Mouse (Mus musculus) CH12.LX (cell line): ENCODE results near the gene Utp14a. TPM values are rescaled to one million over a fixed set of nuclear protein-coding genes. Genes with fewer than 3 reads are reported as not detected.

ENCODE experiments used
- DNase-seq: peaks from one replicate; pipeline ENCODE4 v3.0.0-alpha.2; 2013; ENCODE audit errors: extremely low read depth
- H3K27ac ChIP-seq: 2 replicates; pipeline ENCODE4 v1.5.1; 2012; ENCODE audit warnings: low read depth, mild to moderate bottlenecking, control low read depth, moderate library complexity; ENCODE audit not compliant: insufficient read depth
- H3K27me3 ChIP-seq: replicated peaks from 2 replicates; pipeline ENCODE3; 2012; ENCODE audit warnings: inconsistent platforms
- H3K36me3 ChIP-seq, 2 experiments: replicated peaks in 1 of 2; 2 replicates each; pipeline versions ENCODE3 to v1.6.1; 2012; ENCODE audit warnings: inconsistent platforms in 1 of 2, low read length in 1 of 2, mild to moderate bottlenecking in 1 of 2, mixed read lengths in 1 of 2, moderate library complexity in 1 of 2; ENCODE audit not compliant: control insufficient read depth in 1 of 2, insufficient read depth in 1 of 2
- H3K4me1 ChIP-seq, 2 experiments: 2 replicates each; pipeline ENCODE4 v1.6.1; 2012; ENCODE audit warnings: inconsistent platforms in 1 of 2, moderate library complexity in 1 of 2; ENCODE audit not compliant: insufficient read depth in 2 of 2, control insufficient read depth in 1 of 2
- H3K4me2 ChIP-seq: 2 replicates; pipeline ENCODE4 v1.6.1; 2012; ENCODE audit warnings: low read depth, mild to moderate bottlenecking, control low read depth; ENCODE audit not compliant: poor library complexity, insufficient read depth, severe bottlenecking
- H3K4me3 ChIP-seq, 3 experiments: fragments of 150-350 bp in 1 of 3; sonication (generic) in 1 of 3; replicated peaks in 1 of 3; 2 replicates each; pipeline versions ENCODE3 to v1.5.1; 2011 to 2012; ENCODE audit warnings: low read depth in 2 of 3, low read length in 2 of 3, mild to moderate bottlenecking in 2 of 3, moderate library complexity in 2 of 3, control low read depth in 1 of 3, improper control_type of control experiment in 1 of 3, inconsistent platforms in 1 of 3, mixed read lengths in 1 of 3; ENCODE audit not compliant: poor library complexity in 1 of 3
- H3K79me2 ChIP-seq: replicated peaks from 2 replicates; pipeline ENCODE4 v1.6.1; 2012; ENCODE audit warnings: mild to moderate bottlenecking, moderate library complexity; ENCODE audit not compliant: control insufficient read depth, poor library complexity, insufficient read depth, severe bottlenecking; ENCODE audit errors: extremely low read depth
- H3K9ac ChIP-seq: 2 replicates; pipeline ENCODE4 v1.6.1; 2012; ENCODE audit warnings: low read depth, mild to moderate bottlenecking, control low read depth, moderate library complexity; ENCODE audit not compliant: insufficient read depth
- H3K9me3 ChIP-seq: replicated peaks from 2 replicates; pipeline ENCODE3; 2012; ENCODE audit warnings: low read length, inconsistent platforms, mixed read lengths
- BHLHE40 ChIP-seq: IDR thresholded peaks from 2 replicates; pipeline ENCODE4 v1.6.1; 2011; ENCODE audit warnings: mild to moderate bottlenecking, low read depth, low read length, improper control_type of control experiment
- CTCF ChIP-seq, 2 experiments: IDR thresholded peaks in 1 of 2; conservative IDR thresholded peaks in 1 of 2; 2 replicates each; pipeline ENCODE4 v1.5.1; 2011 to 2012; ENCODE audit warnings: low read depth in 2 of 2, low read length in 2 of 2, improper control_type of control experiment in 1 of 2, inconsistent platforms in 1 of 2, mild to moderate bottlenecking in 1 of 2, moderate library complexity in 1 of 2
- ELF1 ChIP-seq: IDR thresholded peaks from 2 replicates; pipeline ENCODE4 v1.6.1; 2014; ENCODE audit warnings: low read depth, mild to moderate bottlenecking, inconsistent platforms, low read length, improper control_type of control experiment
- EP300 ChIP-seq: IDR thresholded peaks from 2 replicates; pipeline ENCODE4 v1.6.1; 2011; ENCODE audit warnings: low read length, improper control_type of control experiment
- ETS1 ChIP-seq: conservative IDR thresholded peaks from 2 replicates; pipeline ENCODE4 v1.6.1; 2012; ENCODE audit warnings: low read depth, mild to moderate bottlenecking, inconsistent platforms, low read length, improper control_type of control experiment, moderate library complexity
- GABPA ChIP-seq: IDR thresholded peaks from 2 replicates; pipeline ENCODE4 v1.6.1; 2012; ENCODE audit warnings: low read depth, low read length, improper control_type of control experiment, inconsistent platforms; ENCODE audit not compliant: insufficient replicate concordance
- IRF4 ChIP-seq: IDR thresholded peaks from 2 replicates; pipeline ENCODE4 v1.6.1; 2014; ENCODE audit warnings: low read depth, mild to moderate bottlenecking, inconsistent platforms, low read length, improper control_type of control experiment
- JUN ChIP-seq: IDR thresholded peaks from 2 replicates; pipeline ENCODE4 v1.6.1; 2011; ENCODE audit warnings: low read depth, mild to moderate bottlenecking, low read length, improper control_type of control experiment, moderate library complexity; ENCODE audit not compliant: insufficient read depth
- KAT2A ChIP-seq: IDR thresholded peaks from 2 replicates; pipeline ENCODE4 v1.6.1; 2012; ENCODE audit warnings: low read length, improper control_type of control experiment, inconsistent platforms; ENCODE audit not compliant: insufficient replicate concordance
- MAX ChIP-seq: IDR thresholded peaks from 2 replicates; pipeline ENCODE4 v1.6.1; 2011; ENCODE audit warnings: low read length, improper control_type of control experiment
- MXI1 ChIP-seq: IDR thresholded peaks from 2 replicates; pipeline ENCODE4 v1.6.1; 2011; ENCODE audit warnings: mild to moderate bottlenecking, low read depth, low read length, improper control_type of control experiment
- MYC ChIP-seq: IDR thresholded peaks from 2 replicates; pipeline ENCODE4 v1.6.1; 2011; ENCODE audit warnings: low read depth, mild to moderate bottlenecking, improper control_type of control experiment, low read length
- NRF1 ChIP-seq: IDR thresholded peaks from 2 replicates; pipeline ENCODE4 v1.6.1; 2014; ENCODE audit warnings: low read depth, mild to moderate bottlenecking, inconsistent platforms, low read length, improper control_type of control experiment, moderate library complexity
- PAX5 ChIP-seq: IDR thresholded peaks from 2 replicates; pipeline ENCODE4 v1.6.1; 2012; ENCODE audit warnings: low read length, inconsistent platforms, mixed read lengths
- POLR2A ChIP-seq: IDR thresholded peaks from 2 replicates; pipeline ENCODE4 v1.6.1; 2011; ENCODE audit warnings: low read depth, mild to moderate bottlenecking, improper control_type of control experiment, low read length
- SIN3A ChIP-seq: IDR thresholded peaks from 2 replicates; pipeline ENCODE4 v1.6.1; 2012; ENCODE audit warnings: low read length, improper control_type of control experiment, inconsistent platforms
- SMC3 ChIP-seq: IDR thresholded peaks from 2 replicates; pipeline ENCODE4 v1.6.1; 2011; ENCODE audit warnings: low read depth, low read length, improper control_type of control experiment
- TBP ChIP-seq: conservative IDR thresholded peaks from 2 replicates; pipeline ENCODE4 v1.6.1; 2011; ENCODE audit warnings: low read depth, low read length, improper control_type of control experiment
- TCF12 ChIP-seq: IDR thresholded peaks from 2 replicates; pipeline ENCODE4 v1.6.1; 2014; ENCODE audit warnings: low read depth, mild to moderate bottlenecking, inconsistent platforms, low read length, improper control_type of control experiment
- UBTF ChIP-seq: IDR thresholded peaks from 2 replicates; pipeline ENCODE4 v1.6.1; 2012; ENCODE audit warnings: low read depth, mild to moderate bottlenecking, inconsistent platforms, low read length, improper control_type of control experiment, moderate library complexity
- USF1 ChIP-seq: IDR thresholded peaks from 2 replicates; pipeline ENCODE4 v1.6.1; 2014; ENCODE audit warnings: low read depth, mild to moderate bottlenecking, inconsistent platforms, low read length, improper control_type of control experiment
- ZMIZ1 ChIP-seq: IDR thresholded peaks from 2 replicates; pipeline ENCODE4 v1.6.1; 2012; ENCODE audit warnings: low read depth, mild to moderate bottlenecking, inconsistent platforms, low read length, improper control_type of control experiment
- dilution Hi-C: fragments of 300-500 bp; cut with MboI; formaldehyde crosslinking; loops from 2 replicates; pipeline ENCODE4 v1.14.3; 2020; ENCODE audit warnings: low sequenced_read_pairs; ENCODE audit not compliant: extremely low pct_unique_long_range_greater_than_20kb, extremely low pct_ligation_motif_present
- in situ Hi-C: fragments of 300-500 bp; cut with MboI; formaldehyde crosslinking; loops from 3 replicates; pipeline ENCODE4 v1.14.3; 2019; ENCODE audit warnings: low sequenced_read_pairs, low pct_ligation_motif_present, low pct_unique_long_range_greater_than_20kb, mixed read lengths
- polyA plus RNA-seq: library from polyadenylated mRNA; unstranded; fragments of >175 nt; gene quantifications from 2 replicates; pipeline ENCODE4 v1.2.1, GENCODE M21; 2012; ENCODE audit warnings: low read depth; ENCODE audit not compliant: insufficient read length
- total RNA-seq, 2 experiments: library from RNA; depleted of rRNA; stranded (reverse); fragments of 300-350 nt in 1 of 2; fragments of >200 nt in 1 of 2; gene quantifications; 2 replicates each; pipeline ENCODE4 v1.2.3; 2012 to 2014

The Utp14a gene
- total and polyA plus RNA-seq, 3 experiments = 29.3 to 48.7 (median 44.2) TPM

DNA sequence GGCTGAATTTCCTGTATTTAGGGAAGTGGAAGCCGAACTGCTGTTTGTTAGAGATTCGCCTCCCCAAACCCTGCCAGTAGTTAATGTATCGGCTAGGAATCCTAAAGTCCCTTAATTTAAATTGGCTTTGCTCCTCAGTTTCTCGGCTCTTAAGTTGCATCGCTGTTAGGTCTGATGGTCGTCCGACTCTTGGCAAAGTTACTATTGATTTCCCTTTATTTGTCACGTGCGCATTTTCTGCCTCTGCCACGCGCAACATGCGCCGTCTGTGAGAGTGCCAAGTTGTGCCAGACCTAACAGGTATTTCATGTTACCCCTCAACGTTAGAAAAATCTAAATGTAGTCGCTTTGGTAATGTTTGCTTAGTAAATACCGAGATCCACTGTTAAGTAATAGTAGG, 349 bp downstream of the Utp14a start:
- Histone ChIP-seq H3K36me3 (peaks cover 3 to 24% of the 10 kb centered on the region in 2 experiments), H3K9me3 (no peaks in the 10 kb centered on the region), H3K27me3 (no peaks in the 10 kb centered on the region), H3K9ac (peak overlapping the region; percentile 71), H3K27ac (no peak overlapping the region), H3K4me1 (no peaks in the 10 kb centered on the region), H3K4me2 (peak overlapping the region; percentile 38), H3K4me3 (peak overlapping the region; percentile 61 to 90 (median 74)), H3K79me2 (peaks cover 10% of the 10 kb centered on the region; the same call in 1 of the 2 replicates)
- peak; percentile 8 for DNase-seq
- in situ Hi-C loops = loop anchor here (10.0 kb wide), 1 partner anchor 262 kb away; no protein-coding TSS in a partner anchor
- TF ChIP-seq SIN3A (no peak), JUN (no peak), EP300 (no peak), UBTF (no peak), IRF4 (no peak), MYC (peak; percentile 44; the same call in 1 of the 2 replicates), SMC3 (no peak), KAT2A (no peak), BHLHE40 (peak; percentile 62), NRF1 (no peak), MAX (peak; percentile 35; the same call in 1 of the 2 replicates), GABPA (no peak), MXI1 (no peak), PAX5 (no peak), POLR2A (no peak), USF1 (no peak; the same call in 1 of the 2 replicates)
- dilution Hi-C loops = no loop called here

- DNase-seq = no peak
- H3K9ac ChIP-seq = no peak overlapping the region
- H3K4me1 ChIP-seq = no peaks in the 10 kb centered on the region
- peaks cover 35 to 77% of the 10 kb centered on the region in 2 experiments for H3K36me3 ChIP-seq
- in situ Hi-C loops = loop anchor here (10.0 kb wide), 1 partner anchor 133 kb away; no protein-coding TSS in a partner anchor
- H3K9me3 ChIP-seq = no peaks in the 10 kb centered on the region
- H3K27ac ChIP-seq = no peak overlapping the region
- no peaks in the 10 kb centered on the region for H3K79me2 ChIP-seq
- H3K4me2 ChIP-seq = no peak overlapping the region
- no peaks in the 10 kb centered on the region for H3K27me3 ChIP-seq
- no peak overlapping the region for H3K4me3 ChIP-seq
- dilution Hi-C loops = no loop called here
- TF ChIP-seq GABPA (no peak), UBTF (no peak), MXI1 (no peak), CTCF (conservative IDR thresholded peaks at IDR 0.05 in 1 of 2, IDR thresholded peaks at IDR 0.05 in 1 of 2; ENCODE audit: low read depth in 2 of 2, low read length in 2 of 2) (no peak), USF1 (no peak), ELF1 (no peak), ETS1 (no peak), KAT2A (no peak), TBP (no peak), TCF12 (no peak), NRF1 (no peak), EP300 (no peak), ZMIZ1 (no peak)
- TF ChIP-seq, all 38 proteins: peak for 0
Observed at GRCm38 (mm10) chrX:48271671-48272070, 15.0 kb downstream of the Utp14a start.
